Comparison of ENCODE assay signal across 8 mouse cellular contexts in the genomic region with DNA sequence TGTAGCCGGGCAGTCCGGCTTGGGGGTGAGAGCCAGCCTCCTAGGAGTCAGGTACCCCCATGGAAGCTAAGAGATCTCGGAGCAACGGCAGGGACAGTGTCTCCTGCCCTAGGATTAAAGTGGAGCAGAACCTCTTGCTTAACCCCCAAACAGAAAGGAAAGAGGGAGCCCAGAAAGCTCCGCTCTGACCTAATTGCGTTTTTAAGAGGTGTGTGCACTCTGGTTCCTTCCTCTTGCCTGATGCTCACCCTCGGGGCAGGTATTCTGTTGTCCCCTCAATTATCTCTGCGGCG. TPM values are rescaled to one million over a fixed set of nuclear protein-coding genes. Genes with fewer than 3 reads are reported as not detected.
DNase-seq lines count a peak whose midpoint lies in the region; ATAC-seq lines count a peak whose summit lies in the region.

No protein-coding gene starts in this region.

- H3K36me3 ChIP-seq in heart, embryonic 14.5 days (ENCODE audit: control insufficient read depth, insufficient read depth, low read length): no peaks in the 10 kb centered on the region
- no peaks in the 10 kb centered on the region for H3K36me3 ChIP-seq in embryonic facial prominence, embryonic 11.5 days (replicated peaks; ENCODE audit: control insufficient read depth, insufficient read depth, low read depth, low read length)
- H3K36me3 ChIP-seq in hindbrain, embryonic 14.5 days (replicated peaks; ENCODE audit: control insufficient read depth, insufficient read depth): no peaks in the 10 kb centered on the region
- H3K36me3 ChIP-seq in midbrain, embryonic 11.5 days (ENCODE audit: control insufficient read depth, insufficient read depth, low read length): no peaks in the 10 kb centered on the region

- WGBS in heart, embryonic 14.5 days: 17% methylated on average over 9 of the region's 9 CpGs
- 20% methylated on average over 9 of the region's 9 CpGs for WGBS in embryonic facial prominence, embryonic 11.5 days
- WGBS in hindbrain, embryonic 14.5 days: 22% methylated on average over 9 of the region's 9 CpGs
- WGBS in midbrain, embryonic 11.5 days: 20% methylated on average over 9 of the region's 9 CpGs

- H3K9me3 ChIP-seq in heart, embryonic 14.5 days (ENCODE audit: control insufficient read depth, low read length): no peaks in the 10 kb centered on the region
- no peaks in the 10 kb centered on the region for H3K9me3 ChIP-seq in embryonic facial prominence, embryonic 11.5 days (replicated peaks; ENCODE audit: control insufficient read depth, low read length)
- H3K9me3 ChIP-seq in hindbrain, embryonic 14.5 days (ENCODE audit: control insufficient read depth, low read length): no peaks in the 10 kb centered on the region
- H3K9me3 ChIP-seq in midbrain, embryonic 11.5 days (ENCODE audit: control insufficient read depth, low read length): no peaks in the 10 kb centered on the region

- H3K27me3 ChIP-seq in heart, embryonic 14.5 days (ENCODE audit: control insufficient read depth, insufficient read depth, low read length): peaks cover 59% of the 10 kb centered on the region
- H3K27me3 ChIP-seq in embryonic facial prominence, embryonic 11.5 days (ENCODE audit: control insufficient read depth, insufficient read depth, low read length): peaks cover 21% of the 10 kb centered on the region
- H3K27me3 ChIP-seq in hindbrain, embryonic 14.5 days (ENCODE audit: control insufficient read depth, insufficient read depth, low read length): peaks cover 36% of the 10 kb centered on the region
- peaks cover 54% of the 10 kb centered on the region for H3K27me3 ChIP-seq in midbrain, embryonic 11.5 days (ENCODE audit: control insufficient read depth, insufficient read depth, low read length)

- H3K4me2 ChIP-seq in heart, embryonic 14.5 days (ENCODE audit: low read length): peak overlapping the region; percentile 88
- peak overlapping the region; percentile 93 for H3K4me2 ChIP-seq in embryonic facial prominence, embryonic 11.5 days (ENCODE audit: low read depth, low read length)
- peak overlapping the region; percentile 74 for H3K4me2 ChIP-seq in hindbrain, embryonic 14.5 days (replicated peaks)
- peak overlapping the region; percentile 68 for H3K4me2 ChIP-seq in midbrain, embryonic 11.5 days

- H3K27ac ChIP-seq in heart, embryonic 14.5 days (replicated peaks in 1 of 2; ENCODE audit: control insufficient read depth in 1 of 2, insufficient read depth in 1 of 2, low read depth in 2 of 2, low read length in 2 of 2): peak overlapping the region in 1 of 2 experiments; percentile 6; a peak in 1 of 4 replicates
- no peak overlapping the region for H3K27ac ChIP-seq in embryonic facial prominence, embryonic 11.5 days (replicated peaks; ENCODE audit: low read depth, low read length)
- no peak overlapping the region for H3K27ac ChIP-seq in hindbrain, embryonic 14.5 days
- no peak overlapping the region for H3K27ac ChIP-seq in midbrain, embryonic 11.5 days (ENCODE audit: low read depth, low read length)

- no peak for ATAC-seq in heart, embryonic 14.5 days (ENCODE audit: insufficient number of reproducible peaks, insufficient read depth, low FRiP score, low read depth)
- no peak for ATAC-seq in embryonic facial prominence, embryonic 11.5 days (replicated peaks; ENCODE audit: insufficient number of reproducible peaks, low FRiP score, low TSS enrichment, low read depth)
- no peak for ATAC-seq in hindbrain, embryonic 14.5 days (ENCODE audit: low FRiP score)
- no peak for ATAC-seq in midbrain, embryonic 11.5 days (ENCODE audit: low FRiP score)

- peak overlapping the region; percentile 43 to 55 for H3K4me3 ChIP-seq in heart, embryonic 14.5 days (ENCODE audit: control insufficient read depth in 1 of 2, insufficient read depth in 1 of 2, low read depth in 1 of 2, low read length in 2 of 2)
- H3K4me3 ChIP-seq in embryonic facial prominence, embryonic 11.5 days (ENCODE audit: low read depth, low read length): peak overlapping the region; percentile 49
- peak overlapping the region; percentile 48 for H3K4me3 ChIP-seq in hindbrain, embryonic 14.5 days (replicated peaks; ENCODE audit: low read length)
- peak overlapping the region; percentile 41 for H3K4me3 ChIP-seq in midbrain, embryonic 11.5 days (ENCODE audit: low read depth, low read length)

- H3K9ac ChIP-seq in heart, embryonic 14.5 days (ENCODE audit: low read length): peak overlapping the region; percentile 67
- H3K9ac ChIP-seq in embryonic facial prominence, embryonic 11.5 days (replicated peaks; ENCODE audit: low read length): peak overlapping the region; percentile 32
- peak overlapping the region; percentile 52 for H3K9ac ChIP-seq in hindbrain, embryonic 14.5 days
- H3K9ac ChIP-seq in midbrain, embryonic 11.5 days (ENCODE audit: low read length): no peak overlapping the region

- H3K4me1 ChIP-seq in heart, embryonic 14.5 days (ENCODE audit: control insufficient read depth in 2 of 2, insufficient read depth in 2 of 2, low read length in 2 of 2): peaks cover 2 to 26% of the 10 kb centered on the region in 2 experiments; a peak in 2 of 4 replicates
- H3K4me1 ChIP-seq in embryonic facial prominence, embryonic 11.5 days (ENCODE audit: control insufficient read depth, insufficient read depth, low read length): peaks cover 2% of the 10 kb centered on the region
- peaks cover 28% of the 10 kb centered on the region for H3K4me1 ChIP-seq in hindbrain, embryonic 14.5 days (replicated peaks; ENCODE audit: control insufficient read depth, insufficient read depth, low read length)
- H3K4me1 ChIP-seq in midbrain, embryonic 11.5 days (ENCODE audit: control insufficient read depth, insufficient read depth, low read length): peaks cover 16% of the 10 kb centered on the region

- no peak for DNase-seq in heart, adult 18-20 months
- DNase-seq in embryonic facial prominence, embryonic 11.5 days (ENCODE audit: low spot score): peak; percentile 35
- no peak for DNase-seq in hindbrain, embryonic 14.5 days (ENCODE audit: low spot score)
- DNase-seq in midbrain, embryonic 11.5 days (ENCODE audit: low spot score, missing footprints): peak; percentile 90
- DNase-seq in thymus, adult 18-20 months: no peak
- no peak for DNase-seq in right cerebral cortex, postnatal 14 days
- no peak for DNase-seq in left cerebral cortex, adult 9 months (ENCODE audit: low spot score in 2 of 2)

RNA-seq across cellular contexts. Expression of a gene that starts 0.7 kb away (rescaled TPM):
- 16.0 and 19.5 TPM in 2 replicates for polyA plus RNA-seq in heart, embryonic 14.5 days (2014; fragmentation: Nextera tagmentation; extraction: Ambion mirVana)
- total RNA-seq in heart, adult 18-20 months (2021): 10 to 100 TPM; 16.4 to 18.9 TPM
- 11.3 and 12.2 TPM in 2 replicates for polyA plus RNA-seq in embryonic facial prominence, embryonic 11.5 days (2014; fragmentation: Nextera tagmentation; extraction: Ambion mirVana)
- 1.6 and 2.3 TPM in 2 replicates for polyA plus RNA-seq in hindbrain, embryonic 14.5 days (2014; fragmentation: Nextera tagmentation; extraction: Ambion mirVana)
- polyA plus RNA-seq in midbrain, embryonic 11.5 days (2014; fragmentation: Nextera tagmentation; extraction: Ambion mirVana): 2.8 and 3.2 TPM in 2 replicates

RNA-seq across cellular contexts. Expression of a gene that starts 38.8 kb away (rescaled TPM):
- polyA plus RNA-seq in heart, embryonic 14.5 days (2014; fragmentation: Nextera tagmentation; extraction: Ambion mirVana): 5.7 and 6.1 TPM in 2 replicates
- 10 to 100 TPM; 18.8 to 20.3 TPM for total RNA-seq in heart, adult 18-20 months (2021)
- polyA plus RNA-seq in embryonic facial prominence, embryonic 11.5 days (2014; fragmentation: Nextera tagmentation; extraction: Ambion mirVana): 10.0 and 10.6 TPM in 2 replicates
- polyA plus RNA-seq in hindbrain, embryonic 14.5 days (2014; fragmentation: Nextera tagmentation; extraction: Ambion mirVana): 22.5 and 26.2 TPM in 2 replicates
- polyA plus RNA-seq in midbrain, embryonic 11.5 days (2014; fragmentation: Nextera tagmentation; extraction: Ambion mirVana): 14.2 and 14.6 TPM in 2 replicates

Comparison
In these comparisons a context has a peak if more than half of its experiments do, and no peak if none do; other contexts are left out.
1. DNase-seq: peak in embryonic facial prominence, embryonic 11.5 days (single experiment) and midbrain, embryonic 11.5 days (single experiment); none in heart, adult 18-20 months (0 of 2), hindbrain, embryonic 14.5 days (single experiment), thymus, adult 18-20 months (0 of 2), right cerebral cortex, postnatal 14 days (single experiment) and left cerebral cortex, adult 9 months (0 of 2).
2. Peak in every context shown above with its lines, with median percentiles within 50 percentile points of each other: H3K4me2 ChIP-seq and H3K4me3 ChIP-seq.